Mouse (Mus musculus) adrenal gland, postnatal 14 days (tissue): ENCODE data around the gene Atf7ip. TPM values are rescaled to one million over a fixed set of nuclear protein-coding genes. Genes with fewer than 3 reads are reported as not detected.

Source experiments
- DNase-seq: peaks from one replicate; pipeline ENCODE4 v3.0.0; 2021; ENCODE audit warnings: mixed read lengths
- total RNA-seq: library from RNA; stranded (reverse); gene quantifications from 2 replicates; pipeline ENCODE4 v1.2.3, GENCODE M21; 2021

Atf7ip gene
- total RNA-seq, 1 experiment from 2014 or later, result 82.0 TPM

DNA sequence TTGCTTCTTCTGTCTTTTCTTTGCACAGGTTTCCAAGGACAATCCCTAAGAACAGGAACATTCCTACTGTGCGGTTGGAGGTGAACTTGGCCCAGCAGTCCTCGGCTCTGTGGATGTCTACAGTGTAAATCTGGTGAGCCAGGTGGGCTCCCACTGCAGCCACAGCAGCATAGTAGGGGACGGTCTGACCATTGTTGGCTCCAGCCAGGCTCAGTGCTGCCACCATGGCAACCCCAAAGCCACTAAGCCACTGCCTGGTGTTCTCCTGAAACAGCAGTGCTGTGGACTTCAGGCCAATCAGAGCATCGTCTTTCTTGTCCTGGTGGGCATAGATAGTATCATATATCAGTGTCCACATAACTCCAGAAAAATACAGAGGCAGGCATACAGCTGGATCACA is 19.8 kb upstream of the Atf7ip start:
- peak; percentile 15 for DNase-seq

DNA sequence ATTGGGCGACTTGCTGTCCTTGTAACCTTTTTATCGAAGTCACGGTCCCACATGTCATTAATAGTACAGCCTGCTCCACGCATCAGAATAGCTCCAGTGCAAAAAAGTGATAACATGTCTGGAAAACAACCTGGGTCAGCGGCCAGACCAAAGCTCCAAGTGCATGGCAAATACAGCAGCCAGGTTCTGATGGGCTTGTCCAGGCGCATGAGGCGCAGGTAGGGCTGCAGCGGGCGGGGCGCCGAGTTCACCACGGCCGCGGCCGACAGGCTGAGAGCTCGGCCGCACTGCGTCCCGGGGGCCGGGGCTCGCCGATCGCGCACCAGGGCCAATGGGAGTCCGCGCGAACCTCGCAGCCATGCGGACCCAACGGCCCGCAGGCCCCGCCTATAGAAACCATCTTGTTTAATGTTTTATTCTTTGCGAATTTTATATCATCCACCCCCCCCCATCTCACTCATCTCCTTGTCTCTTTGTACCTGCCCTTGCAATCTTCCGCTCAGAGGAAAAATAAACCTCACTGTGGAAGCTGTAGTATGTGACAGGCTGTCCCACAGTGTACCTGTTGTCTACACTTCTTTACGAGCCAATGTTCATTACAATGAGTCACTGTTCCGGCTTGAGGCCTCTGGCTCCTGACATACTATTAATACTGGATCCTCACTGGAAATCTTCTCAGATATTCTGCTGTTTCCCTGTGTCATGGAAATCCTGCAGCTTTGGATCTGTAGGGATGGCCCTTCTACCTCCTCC is 19.0 kb upstream of the Atf7ip start:
- DNase-seq, result no peak

DNA sequence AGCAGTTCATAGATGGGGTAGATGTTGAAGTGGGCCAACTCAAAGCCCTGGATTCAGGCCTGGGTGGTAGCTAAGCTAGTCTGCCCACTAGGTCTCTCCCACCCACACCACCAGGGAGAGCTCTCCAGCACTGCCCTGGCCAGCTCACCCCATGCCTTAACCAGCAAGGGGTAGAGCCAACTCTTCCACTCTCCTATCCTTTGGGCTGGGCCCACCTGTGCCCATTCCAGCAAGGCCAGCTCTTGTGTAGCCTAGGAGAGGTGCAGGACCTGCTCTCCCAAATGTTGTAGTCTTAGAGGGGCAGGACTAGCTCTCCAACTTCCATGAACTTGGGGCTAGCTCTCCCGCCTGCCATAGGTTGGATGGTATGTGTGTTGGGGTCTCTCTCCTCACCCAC is 18.4 kb upstream of the Atf7ip start:
- DNase-seq, result no peak

DNA sequence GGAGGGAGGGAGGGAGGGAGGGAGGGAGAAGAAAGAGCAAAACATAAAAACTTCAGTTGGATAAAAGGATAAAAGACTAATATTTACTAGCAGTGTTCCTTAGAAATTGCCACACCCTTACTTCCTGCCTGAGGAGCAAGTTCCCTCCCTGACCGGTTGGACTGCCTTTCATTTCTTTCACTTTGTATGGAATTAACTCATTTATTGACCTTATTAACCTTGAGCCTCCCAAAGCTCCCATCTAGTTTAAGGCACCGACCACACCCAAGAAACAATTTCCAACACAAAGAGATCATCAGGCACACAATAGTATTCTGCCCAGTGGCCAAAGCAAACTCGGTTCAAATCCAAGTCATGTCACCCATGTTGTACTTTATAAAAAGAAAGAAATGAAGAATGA is 16.1 kb upstream of the Atf7ip start:
- no peak for DNase-seq

DNA sequence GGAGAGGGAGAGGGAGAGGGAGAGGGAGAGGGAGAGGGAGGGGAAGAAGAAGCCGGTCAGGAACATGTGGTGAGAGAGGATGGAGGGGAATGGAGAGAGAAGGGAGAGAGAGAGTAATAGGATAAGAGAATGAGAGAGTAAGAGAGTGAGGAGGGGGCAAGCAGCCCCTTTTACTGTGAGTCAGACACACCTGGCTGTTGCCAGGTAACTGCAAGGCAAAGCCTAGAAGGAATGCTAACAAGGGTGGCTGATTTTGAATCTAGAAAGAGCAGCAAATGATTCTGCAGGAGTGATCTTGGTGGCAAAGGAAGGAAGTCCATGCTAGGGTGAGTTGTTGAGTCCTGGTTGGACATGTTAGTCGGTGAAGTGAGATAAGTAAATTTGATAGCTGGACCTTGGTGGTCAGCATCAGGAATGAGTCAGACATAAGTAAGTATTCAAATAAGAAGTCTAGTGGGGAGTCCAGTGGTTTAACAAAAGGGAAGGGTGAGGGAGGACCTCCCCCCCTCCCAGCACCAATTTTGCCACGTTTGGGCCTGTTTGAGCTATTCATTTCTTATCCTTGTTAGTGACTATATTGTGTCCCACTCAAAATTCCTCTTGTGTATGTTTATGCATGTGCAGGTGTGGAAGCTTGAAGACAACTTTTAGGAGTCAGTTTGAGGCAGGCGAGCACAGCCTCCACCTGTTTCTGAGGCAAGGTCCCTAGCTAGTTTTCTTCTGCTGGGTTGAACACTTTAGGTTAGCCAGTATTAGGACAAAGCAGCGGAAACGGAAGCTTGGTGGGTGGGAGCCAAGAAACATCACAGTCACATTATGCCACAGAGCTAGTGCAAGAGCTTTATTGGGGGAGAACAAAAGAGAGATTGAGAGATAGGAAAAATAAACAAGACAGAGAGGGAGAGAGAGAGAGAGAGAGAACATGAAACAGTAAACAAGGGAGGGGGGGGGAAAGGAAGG is 15.2 kb upstream of the Atf7ip start:
- peak; percentile 20 for DNase-seq

DNA sequence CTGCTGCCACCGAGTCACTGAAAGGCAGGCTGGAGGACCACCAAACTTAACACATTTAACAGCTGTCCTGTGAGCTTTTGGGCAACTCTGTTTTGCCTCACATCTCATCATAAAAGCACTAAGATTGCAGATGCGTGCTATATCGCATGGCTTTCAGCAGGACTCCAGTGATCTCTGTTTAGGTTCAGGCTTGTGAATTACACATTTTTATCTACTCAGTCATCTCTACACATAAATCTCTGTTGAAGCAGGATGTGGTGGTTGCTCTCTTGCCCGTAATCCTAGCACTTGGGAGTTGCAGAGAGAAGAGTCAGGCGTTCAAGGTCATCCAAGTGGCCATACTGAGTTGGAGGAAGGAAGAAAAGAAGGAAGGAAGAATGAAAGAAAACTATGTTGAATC is 14.3 kb upstream of the Atf7ip start:
- no peak for DNase-seq

DNA sequence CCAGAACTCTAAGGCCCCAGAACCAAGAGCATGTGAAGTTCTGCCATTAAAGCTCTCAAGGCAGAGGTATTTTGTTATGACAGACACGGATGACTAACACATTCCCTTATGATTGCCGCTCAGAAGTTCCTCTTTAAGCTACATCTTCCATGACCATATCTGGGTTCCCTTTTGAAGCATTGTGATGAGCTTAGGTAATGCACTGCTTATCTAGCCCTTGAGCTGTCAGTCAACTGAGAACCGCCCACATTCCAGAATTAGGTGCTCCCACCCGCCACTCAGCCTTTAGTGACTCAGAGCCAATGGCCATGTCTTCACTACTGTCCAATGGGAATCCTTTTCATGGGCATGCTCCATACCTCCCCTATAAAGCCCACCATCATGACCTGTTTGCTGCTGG is 13.7 kb upstream of the Atf7ip start:
- DNase-seq, result peak; percentile 14

DNA sequence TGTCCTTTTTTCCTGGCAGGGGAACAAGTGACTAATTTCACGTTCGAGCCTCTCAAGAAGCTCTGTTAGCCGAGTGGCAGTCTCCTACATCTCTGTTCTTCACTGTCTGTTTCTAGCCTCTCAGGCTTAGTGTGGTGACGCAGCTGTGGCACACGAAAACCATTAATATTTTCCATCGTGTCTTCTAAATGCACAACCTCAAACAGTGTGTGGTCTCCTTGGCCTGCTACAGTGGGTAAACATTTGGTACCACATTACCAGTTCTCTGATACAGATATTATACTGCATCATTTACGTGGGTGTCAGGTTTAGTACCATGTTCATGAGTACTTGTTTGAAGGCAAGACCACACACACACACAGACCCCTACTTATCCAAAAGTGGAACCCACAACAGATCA is 12.5 kb upstream of the Atf7ip start:
- no peak for DNase-seq

DNA sequence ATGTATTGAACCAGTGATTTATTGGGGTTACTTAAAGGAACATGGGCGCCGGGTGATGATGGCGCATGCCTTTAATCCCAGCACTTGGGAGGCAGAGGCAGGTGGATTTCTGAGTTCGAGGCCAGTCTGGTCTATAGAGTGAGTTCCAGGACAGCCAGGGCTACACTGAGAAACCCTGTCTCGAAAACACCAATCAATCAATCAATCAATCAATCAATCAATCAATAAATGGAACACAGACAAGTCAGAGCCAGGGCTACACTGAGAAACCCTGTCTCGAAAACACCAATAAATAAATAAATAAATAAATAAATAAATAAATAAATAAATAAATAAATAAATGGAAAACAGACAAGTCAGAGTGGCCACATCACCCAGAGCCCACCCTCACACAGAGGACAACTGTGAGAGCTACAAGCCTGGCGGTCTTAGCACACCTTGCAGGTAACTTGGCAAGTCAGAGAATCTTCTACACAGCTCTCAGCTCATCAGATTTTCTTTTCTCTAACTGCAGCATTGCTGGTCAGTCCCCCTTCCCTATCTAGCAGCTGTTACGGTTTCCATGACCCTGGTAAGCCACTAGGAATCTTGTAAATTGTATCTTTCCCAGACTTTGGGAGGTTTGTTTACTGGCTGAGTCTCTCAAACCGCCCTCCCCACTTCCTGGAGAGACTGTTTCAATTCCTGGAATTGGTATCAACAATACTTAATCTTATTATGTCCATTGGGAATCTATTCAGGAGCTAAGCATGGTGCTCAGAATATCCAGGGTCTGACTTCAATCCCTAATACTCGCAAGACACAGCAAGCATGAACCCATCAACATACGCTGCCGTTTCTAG is 11.8 kb upstream of the Atf7ip start:
- no peak for DNase-seq

DNA sequence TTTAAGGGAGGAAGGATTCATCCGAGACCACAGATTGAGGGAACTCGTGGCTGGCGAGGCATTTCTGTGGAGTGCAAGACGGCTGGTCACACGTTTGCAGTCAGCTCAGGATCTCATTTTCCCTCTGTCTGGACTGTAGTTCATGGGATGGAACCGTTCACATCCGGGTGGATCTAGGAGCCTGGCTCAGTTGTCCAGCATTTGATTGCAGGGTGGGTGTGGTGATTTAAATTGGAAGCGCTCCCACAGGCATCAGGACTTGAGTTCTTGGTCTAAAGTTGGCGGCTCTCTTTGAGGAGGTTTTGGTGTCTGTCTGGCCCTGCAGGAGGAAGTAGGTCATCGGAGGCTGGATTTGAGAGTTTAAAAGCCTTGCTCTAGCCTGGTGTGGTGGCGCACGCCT is 10.9 kb upstream of the Atf7ip start:
- DNase-seq, result no peak

DNA sequence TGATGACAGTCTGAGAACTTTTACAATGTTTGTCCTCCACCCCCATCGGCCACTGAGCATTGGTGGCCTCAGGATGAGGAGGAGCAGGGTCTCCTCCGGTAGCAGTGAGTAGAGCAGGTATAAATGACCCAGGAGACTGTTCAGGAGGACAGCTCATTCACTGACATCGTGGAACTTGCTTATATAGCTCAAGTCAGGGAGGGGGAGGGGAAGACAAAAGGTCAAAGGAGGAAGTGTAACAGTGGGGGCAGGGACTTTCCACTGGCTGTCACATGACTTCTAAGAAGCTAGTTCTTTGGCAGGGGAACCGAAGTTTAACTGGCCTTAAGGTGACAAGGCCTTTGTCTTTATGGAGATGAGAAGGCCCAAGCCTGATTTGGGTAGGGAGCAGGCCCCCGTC is 8.2 kb upstream of the Atf7ip start:
- peak; percentile 50 for DNase-seq

DNA sequence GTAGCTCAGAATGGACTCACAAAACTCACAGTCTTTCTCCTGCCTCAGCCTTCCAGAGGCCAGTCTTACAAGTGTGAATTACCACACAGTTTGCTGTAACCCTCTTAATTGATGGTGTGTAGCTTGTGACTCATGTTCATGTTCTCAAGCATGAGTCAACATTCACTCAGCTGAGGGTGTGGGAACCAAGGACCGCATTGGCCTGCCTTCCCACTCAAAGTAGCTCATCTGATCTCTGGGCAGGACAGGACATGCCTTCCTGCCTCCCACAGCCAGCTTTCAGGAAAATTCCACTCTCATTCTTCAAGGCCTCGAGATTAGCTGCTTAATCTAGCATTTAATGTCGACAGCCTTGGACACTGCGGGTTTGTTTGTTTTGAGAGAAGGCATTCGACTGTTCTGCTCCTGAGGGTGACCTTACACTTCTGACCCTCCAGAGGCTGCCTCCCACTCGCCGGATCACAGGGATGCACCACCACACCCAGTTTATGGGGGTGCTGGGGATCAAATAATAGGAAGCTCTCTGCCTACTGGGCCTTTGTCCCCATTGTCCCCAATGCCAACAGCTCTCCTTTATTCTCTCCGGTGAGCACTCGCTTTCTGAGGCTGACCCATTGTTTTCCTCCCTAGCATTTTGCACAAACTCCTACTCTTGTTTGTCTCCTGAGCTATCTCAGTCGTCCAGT is 6.5 kb upstream of the Atf7ip start:
- DNase-seq, result peak; percentile 60

DNA sequence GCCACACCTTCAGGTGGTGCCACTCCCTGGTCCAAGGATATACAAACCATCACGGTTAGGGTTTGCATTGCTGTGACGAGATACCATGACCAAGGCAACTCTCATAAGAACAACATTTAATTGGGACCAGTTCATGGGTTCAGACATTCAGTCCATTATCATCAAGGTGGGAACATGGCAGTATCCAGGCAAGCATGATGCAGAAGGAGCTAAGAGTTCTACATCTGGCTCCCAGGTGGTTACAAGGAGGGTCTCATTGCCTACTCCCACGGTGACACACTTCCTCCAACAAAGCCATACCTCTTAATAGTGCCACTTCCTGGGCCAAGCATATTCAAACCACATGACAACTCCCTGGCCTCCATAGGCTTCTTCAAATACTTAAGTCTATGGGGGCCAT is 2.7 kb downstream of the Atf7ip start:
- DNase-seq, result no peak

DNA sequence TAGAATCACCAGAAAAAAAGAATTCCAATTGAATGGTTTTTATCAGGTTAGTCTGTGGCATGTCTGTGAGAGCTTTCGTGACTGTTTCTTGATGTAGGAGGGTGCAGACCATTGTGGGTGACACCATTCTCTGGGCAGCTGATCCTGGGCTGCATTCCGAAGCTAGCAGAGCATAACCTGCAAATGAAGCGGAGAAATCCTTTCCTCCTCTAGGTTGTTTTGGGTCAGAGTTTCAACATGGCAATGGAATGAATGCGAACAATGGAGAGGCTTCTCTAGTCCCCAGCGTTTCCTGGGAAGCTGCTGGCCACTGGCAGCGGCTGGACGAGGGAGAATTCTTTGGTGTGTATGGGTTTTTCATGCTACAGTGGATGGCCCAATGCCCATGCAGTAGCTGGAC is 5.0 kb downstream of the Atf7ip start:
- no peak for DNase-seq

DNA sequence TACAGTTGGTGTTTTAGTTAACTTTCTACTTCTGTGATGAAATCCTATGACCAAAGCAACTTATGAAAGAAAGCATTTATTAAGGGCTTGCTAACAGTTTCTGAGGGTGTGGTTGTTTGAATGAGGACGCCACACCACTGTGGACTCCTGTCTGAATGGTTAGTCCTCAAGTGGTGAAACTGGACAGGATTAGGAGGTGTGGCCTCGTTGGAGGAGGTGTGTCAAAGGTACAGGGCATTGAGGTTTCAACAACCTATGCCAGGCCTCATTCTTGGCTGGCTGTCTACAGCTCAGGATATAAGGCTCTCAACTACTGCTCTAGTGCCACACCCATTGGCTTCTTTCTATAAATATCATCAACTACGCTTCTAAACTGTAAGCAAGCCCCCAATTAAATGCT is 6.4 kb downstream of the Atf7ip start:
- no peak for DNase-seq

DNA sequence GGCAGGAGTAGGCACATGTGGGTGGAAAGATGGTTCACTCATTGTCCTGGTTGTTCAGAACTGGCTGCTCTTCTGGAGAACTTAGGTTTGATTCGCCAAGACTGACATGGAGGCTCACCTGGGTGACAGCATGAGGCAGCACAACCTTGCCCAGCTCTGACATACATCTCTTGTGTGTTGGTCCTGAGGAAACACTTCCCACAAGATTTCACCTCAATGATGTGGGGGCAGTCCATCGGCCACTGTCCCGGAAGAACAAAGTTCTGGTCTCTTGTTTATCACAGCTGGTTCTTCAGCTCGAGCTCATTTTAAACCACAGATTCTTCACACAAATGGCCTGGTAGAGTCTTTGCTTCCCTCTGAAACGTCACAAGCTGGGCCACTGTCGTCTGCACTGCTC is 10.7 kb downstream of the Atf7ip start:
- no peak for DNase-seq

DNA sequence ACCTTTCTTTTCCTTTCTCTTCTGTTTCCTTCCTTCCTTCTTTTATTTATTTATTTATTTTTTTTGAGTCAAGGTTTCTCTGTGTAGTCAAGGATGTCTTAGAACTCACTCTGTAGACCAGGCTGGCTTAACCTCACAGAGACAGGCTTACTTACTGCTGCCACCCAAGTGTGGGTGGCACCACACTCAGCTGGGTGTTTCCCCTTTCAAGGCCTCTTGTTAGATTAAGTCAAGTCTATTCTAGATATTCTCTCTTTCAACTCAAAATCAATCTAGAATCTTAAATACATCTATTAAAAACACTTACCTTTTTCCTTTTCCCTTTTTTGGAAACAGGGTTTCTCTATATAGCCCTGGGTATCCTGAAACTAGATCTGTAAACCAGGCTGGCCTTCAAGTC is 11.3 kb downstream of the Atf7ip start:
- no peak for DNase-seq

DNA sequence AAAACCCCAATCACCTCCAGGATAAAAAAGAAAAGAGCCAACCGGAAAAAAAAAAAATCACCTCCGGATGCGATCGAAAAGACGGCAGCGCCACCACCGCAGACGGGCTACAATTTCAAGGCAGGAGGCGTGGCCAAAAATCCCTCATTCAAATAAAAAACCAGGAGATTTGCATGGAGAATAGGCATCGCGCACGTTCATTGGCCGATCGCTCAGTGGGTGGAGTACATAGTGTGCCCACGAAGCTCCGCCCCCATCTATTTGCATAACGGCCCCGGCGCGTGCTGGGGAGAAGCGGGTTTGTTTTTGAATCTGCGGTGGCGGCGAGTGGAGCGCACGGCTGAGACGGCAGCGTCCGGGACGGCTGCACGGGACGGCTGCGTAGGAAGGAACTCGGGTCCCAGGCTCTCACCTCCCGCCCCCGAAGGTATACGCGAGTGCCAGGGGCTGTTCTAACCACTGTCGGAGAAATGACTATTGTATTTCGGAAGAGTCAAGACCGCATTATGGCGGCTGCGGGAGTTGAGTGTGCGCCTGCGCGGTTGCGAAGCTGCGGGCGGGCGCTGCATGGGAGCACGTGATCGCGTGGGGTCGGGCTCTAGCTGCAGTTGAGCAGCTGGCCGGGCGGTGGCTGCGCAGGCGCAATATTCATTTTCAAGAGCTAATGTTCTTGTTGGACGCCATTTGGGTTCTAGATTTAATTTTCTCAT is 12.7 kb downstream of the Atf7ip start:
- peak; percentile 97 for DNase-seq

DNA sequence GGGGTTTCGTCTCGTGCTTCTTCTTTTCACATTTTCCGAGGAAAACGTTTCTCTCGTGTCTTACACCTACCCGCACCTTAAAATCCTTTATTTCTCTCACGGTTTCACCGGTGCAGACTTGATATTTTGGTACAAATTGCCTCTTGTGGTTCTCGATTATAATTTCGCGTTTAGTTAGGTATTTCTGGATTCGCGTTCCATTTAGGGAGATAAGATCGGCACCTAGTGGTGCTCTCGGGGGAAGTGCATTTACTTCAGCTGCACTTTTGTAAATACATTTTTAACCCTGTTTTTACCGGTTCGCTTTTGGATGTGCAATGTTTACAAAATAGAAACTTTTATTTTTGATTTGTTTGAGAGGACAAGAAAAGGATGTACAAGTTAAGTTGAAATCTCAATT is 13.3 kb downstream of the Atf7ip start:
- DNase-seq, result no peak

DNA sequence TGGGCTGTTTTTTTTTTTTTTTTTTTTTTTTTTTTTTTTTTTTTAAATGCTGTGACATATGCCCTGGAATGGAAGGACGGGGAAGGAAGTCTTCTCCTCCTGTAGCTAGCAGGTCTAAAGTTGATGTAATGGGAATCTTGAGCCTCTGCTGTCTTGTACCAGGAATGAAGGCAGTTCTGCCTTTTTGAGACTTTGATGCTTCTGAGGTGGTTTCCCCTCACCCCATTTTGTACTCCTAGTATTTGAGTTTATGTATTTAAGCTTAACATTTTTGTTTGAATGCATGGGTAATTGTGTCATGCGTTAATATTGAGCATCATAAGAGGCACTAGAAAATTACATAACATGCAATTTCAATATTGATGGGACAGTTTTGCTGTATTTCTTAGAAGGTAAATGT is 14.4 kb downstream of the Atf7ip start:
- DNase-seq, result no peak

DNA sequence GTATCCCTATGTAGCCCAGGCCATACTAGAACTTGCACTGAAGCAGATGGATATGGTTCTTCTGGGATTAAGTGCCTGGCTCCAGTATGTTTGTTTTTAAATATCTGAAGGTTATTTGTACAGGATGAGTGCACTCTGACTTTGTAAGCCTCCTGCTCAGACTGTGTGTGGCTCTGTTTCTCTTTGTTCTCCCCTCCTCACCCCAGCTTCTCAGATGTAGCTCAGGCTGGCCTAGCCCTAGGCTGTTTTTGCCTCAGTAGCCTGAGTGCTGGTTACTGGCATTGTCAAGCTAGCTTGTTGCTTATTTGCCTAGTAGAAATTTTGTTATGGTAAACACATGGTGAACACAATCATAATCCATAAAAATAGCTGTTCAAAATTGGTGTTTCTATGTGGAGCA is 15.7 kb downstream of the Atf7ip start:
- no peak for DNase-seq
